Mouse (Mus musculus) lung, embryonic 15.5 days (tissue): ENCODE data around the gene Pmepa1. TPM values are rescaled to one million over a fixed set of nuclear protein-coding genes. Genes with fewer than 3 reads are reported as not detected.

ENCODE experiments used
- ATAC-seq: fragments of 200-750 bp; cut with Nextera tagmentation; 2 replicates; pipeline ENCODE4 v1.8.0; 2017; ENCODE audit warnings: moderate number of reproducible peaks, borderline replicate concordance; ENCODE audit not compliant: low FRiP score, low TSS enrichment; ENCODE audit errors: extremely low read depth
- H3K27ac ChIP-seq: fragments of 300-500 bp; sonication (generic); 2 replicates; pipeline ENCODE4 v1.5.1; 2015; ENCODE audit warnings: moderate library complexity, mild to moderate bottlenecking, inconsistent platforms
- H3K27me3 ChIP-seq: fragments of 300-500 bp; sonication (generic); 2 replicates; pipeline ENCODE4 v1.6.1; 2015; ENCODE audit warnings: inconsistent platforms
- H3K36me3 ChIP-seq: fragments of 300-500 bp; sonication (generic); 2 replicates; pipeline ENCODE4 v1.6.1; 2015; ENCODE audit warnings: inconsistent platforms
- H3K4me1 ChIP-seq: fragments of 300-500 bp; sonication (generic); 2 replicates; pipeline ENCODE4 v1.6.1; 2015; ENCODE audit warnings: inconsistent platforms
- H3K4me2 ChIP-seq: fragments of 300-500 bp; sonication (generic); 2 replicates; pipeline ENCODE4 v1.6.1; 2015; ENCODE audit warnings: inconsistent platforms, mild to moderate bottlenecking, moderate library complexity
- H3K4me3 ChIP-seq: fragments of 300-500 bp; sonication (generic); 2 replicates; pipeline ENCODE4 v1.5.1; 2015; ENCODE audit warnings: mild to moderate bottlenecking, inconsistent platforms
- H3K9ac ChIP-seq: fragments of 300-500 bp; sonication (generic); 2 replicates; pipeline ENCODE4 v1.6.1; 2015; ENCODE audit warnings: inconsistent platforms
- H3K9me3 ChIP-seq: fragments of 300-500 bp; sonication (generic); 2 replicates; pipeline ENCODE4 v1.6.1; 2016; ENCODE audit warnings: inconsistent platforms
- WGBS: fragments of 180-500 bp; shearing (Covaris S2); methylation state at CpG from one replicate; pipeline ENCODE4 v1.1.7; 2015; 5-methylcytosine and 5-hydroxymethylcytosine counted together
- polyA plus RNA-seq: library from polyadenylated mRNA; unstranded; fragments of >200 nt; fragmentation: Nextera tagmentation; extraction: Ambion mirVana; gene quantifications from 2 replicates; pipeline ENCODE4 v1.2.1, GENCODE M21; 2015

Gene Pmepa1
- polyA plus RNA-seq, 1 experiment from 2014 or later = 7.7 TPM

DNA sequence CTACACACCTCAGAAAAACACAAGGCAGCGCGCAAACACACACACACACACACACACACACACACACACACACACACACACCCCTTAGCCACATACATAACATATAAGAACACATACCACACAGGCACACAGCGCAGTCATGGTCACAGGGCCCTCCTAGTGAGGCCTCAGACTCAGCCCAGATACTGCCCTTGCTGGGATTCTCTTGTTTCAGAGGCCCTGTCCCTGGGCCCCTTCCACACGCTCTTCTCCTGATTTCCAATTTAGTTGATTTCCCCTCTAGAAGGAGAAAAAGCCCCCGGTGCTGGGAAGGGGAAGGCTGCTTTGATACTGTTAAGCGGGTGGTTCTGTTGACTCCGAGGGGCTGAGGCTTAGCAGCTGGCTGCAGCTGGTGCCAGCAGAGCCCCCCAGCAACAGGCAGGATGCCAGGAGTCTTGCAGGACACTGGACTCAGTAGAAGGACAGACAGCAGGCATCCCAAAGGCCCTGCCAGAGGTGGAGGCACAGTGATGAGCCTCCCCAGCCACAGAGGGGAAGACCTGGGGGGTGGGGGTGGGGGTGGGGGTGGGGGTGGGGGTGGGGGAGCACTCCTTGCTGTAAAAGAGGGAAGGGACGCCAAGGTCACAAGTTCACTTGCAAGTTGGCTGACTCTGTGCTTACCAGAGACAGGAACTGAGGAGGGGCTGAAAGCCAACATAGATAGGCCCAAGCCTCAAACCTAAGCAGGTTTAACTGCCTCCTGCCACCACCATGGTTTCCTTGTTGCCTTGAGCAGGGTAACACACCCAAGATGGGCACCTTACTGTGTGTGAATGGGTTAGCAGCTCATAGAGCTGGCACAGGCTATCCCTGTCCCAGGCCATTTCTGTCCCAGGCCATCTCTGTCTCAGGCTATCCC is 40.6 kb downstream of the Pmepa1 start:
- WGBS = 60% methylated on average over 8 of the region's 8 CpGs
- Histone ChIP-seq H3K27me3 (no peaks in the 10 kb centered on the region), H3K36me3 (peaks cover 15% of the 10 kb centered on the region), H3K27ac (peak overlapping the region; percentile 76), H3K4me3 (no peak overlapping the region), H3K9me3 (no peaks in the 10 kb centered on the region), H3K4me2 (no peak overlapping the region; the same call in 1 of the 2 replicates), H3K4me1 (peaks cover 58% of the 10 kb centered on the region), H3K9ac (no peak overlapping the region)
- peak; percentile 78 for ATAC-seq

DNA sequence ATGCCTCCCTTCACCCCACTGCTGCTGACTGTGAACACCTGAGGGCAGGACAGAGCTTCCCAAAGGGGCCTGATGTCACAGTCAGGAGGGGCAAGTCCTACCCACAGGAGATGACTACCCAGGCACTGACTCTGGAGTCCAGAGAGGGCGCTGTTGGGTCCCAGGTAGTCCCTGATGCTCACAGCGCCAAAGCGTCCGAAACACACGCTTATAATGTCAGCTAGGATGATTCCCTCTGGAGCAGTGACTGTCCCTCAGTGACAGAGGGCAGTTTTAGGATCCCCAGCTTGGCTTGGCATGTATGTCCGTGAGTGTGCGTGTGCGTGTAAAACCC is 43.6 kb downstream of the Pmepa1 start:
- Histone ChIP-seq H3K27me3 (no peaks in the 10 kb centered on the region), H3K36me3 (peaks cover 29% of the 10 kb centered on the region), H3K27ac (no peak overlapping the region), H3K4me3 (no peak overlapping the region), H3K9ac (no peak overlapping the region), H3K4me1 (peaks cover 63% of the 10 kb centered on the region), H3K9me3 (no peaks in the 10 kb centered on the region), H3K4me2 (no peak overlapping the region)
- no peak for ATAC-seq
- 84% methylated on average over 8 of the region's 8 CpGs for WGBS

DNA sequence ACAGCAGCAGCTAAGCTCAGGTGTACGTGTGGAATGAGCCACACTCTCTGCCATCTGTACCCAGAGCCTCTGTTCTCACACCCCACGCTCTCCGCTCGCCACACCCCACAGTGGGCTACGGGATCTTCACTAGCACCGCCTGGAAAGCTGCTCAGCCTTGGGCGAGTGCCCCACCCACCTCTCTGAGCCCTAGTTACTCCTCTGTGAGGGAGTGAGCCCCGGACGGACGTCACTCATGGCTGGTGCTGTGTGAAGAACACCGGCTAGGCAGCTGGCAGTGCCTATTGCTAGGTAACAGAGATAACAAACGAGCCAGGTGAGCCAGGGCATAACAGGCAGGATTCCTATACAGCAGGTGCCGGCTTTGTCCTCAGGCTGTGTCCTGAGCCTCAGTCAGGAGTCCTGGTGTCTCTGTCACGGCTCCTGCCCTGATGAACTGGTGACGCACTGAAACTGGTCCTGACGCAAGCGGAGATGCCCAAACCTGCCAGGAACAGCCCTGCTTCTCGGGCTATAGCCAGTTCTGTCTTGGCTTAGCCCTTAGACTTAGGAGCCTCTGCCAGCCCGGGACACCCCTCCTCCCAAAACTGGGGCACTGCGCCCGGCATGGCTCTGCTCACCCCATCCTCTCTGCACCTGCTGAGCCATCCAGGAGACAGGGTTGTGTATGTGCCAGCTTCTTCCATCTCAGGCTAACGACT is 44.1 kb downstream of the Pmepa1 start:
- no peak overlapping the region for H3K4me2 ChIP-seq
- no peaks in the 10 kb centered on the region for H3K27me3 ChIP-seq
- H3K9ac ChIP-seq = no peak overlapping the region
- H3K4me1 ChIP-seq = peaks cover 59% of the 10 kb centered on the region
- H3K4me3 ChIP-seq = no peak overlapping the region
- WGBS = 76% methylated on average over 22 of the region's 22 CpGs
- no peak overlapping the region for H3K27ac ChIP-seq
- no peaks in the 10 kb centered on the region for H3K9me3 ChIP-seq
- ATAC-seq = no peak
- peaks cover 30% of the 10 kb centered on the region for H3K36me3 ChIP-seq

DNA sequence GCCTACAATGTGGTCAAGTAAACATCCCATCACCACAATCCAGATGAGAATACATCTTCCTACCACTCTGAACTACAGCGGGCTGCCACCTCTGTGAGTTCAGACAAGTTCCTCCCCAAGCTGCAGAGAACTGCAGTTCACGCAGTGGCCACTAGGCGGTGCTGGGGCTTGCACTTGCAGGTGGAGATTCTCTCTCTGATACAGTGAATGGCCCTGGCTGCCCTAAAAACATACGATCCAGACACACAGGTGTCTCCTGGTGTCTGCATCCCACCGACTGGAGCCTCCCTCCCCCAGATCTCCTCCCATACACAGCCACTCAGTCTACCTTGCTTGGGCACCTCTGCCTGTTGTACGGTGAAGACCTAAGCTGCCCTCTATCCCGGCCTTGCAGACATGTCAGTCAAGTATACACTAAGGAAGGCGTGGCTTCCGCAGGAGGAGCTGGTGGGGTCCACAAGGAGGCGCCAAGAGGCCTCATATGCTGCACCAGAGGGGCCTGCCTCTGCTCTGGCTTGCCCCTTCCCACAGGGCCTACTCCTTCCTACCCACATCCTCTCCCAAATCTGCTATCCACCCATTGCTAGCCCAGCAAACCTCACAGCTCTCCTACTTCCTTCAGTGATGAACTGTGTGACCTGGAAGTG is 46.6 kb downstream of the Pmepa1 start:
- H3K4me1 ChIP-seq = peaks cover 41% of the 10 kb centered on the region
- H3K4me2 ChIP-seq = peak overlapping the region; percentile 39; the same call in 1 of the 2 replicates
- H3K4me3 ChIP-seq = no peak overlapping the region
- H3K27me3 ChIP-seq = no peaks in the 10 kb centered on the region
- peak overlapping the region; percentile 44; the same call in 1 of the 2 replicates for H3K27ac ChIP-seq
- peaks cover 35% of the 10 kb centered on the region for H3K36me3 ChIP-seq
- no peaks in the 10 kb centered on the region for H3K9me3 ChIP-seq
- peak; percentile 59 for ATAC-seq
- 7% methylated on average over 10 of the region's 10 CpGs for WGBS
- H3K9ac ChIP-seq = no peak overlapping the region

DNA sequence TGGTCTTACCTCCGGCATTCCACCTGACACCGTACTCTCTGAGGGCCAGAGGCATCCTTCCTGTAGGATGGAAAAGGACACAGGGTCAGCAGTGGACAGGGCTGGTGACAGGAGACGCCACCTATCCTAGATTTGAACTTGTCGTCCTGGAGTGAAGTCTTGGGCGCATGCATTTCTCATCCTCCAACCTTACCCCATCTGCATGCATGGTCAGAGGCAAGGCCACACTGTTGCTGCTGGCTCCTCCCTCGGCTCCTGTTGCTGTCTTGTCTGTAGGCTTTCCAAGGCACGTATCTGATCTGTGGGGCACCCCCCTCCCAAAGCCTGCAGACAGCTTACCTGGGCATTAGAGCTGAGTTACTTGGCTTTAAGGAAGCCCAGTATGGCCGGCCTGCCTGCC is 47.8 kb downstream of the Pmepa1 start:
- Histone ChIP-seq H3K4me1 (peaks cover 36% of the 10 kb centered on the region), H3K27ac (0 out of 2 replicates have a peak overlapping the region, but pooled peaks have one; percentile 3), H3K4me2 (no peak overlapping the region), H3K36me3 (peaks cover 35% of the 10 kb centered on the region), H3K4me3 (no peak overlapping the region), H3K9ac (no peak overlapping the region), H3K27me3 (no peaks in the 10 kb centered on the region), H3K9me3 (no peaks in the 10 kb centered on the region)
- 86% methylated on average over 8 of the region's 8 CpGs for WGBS
- ATAC-seq = no peak

DNA sequence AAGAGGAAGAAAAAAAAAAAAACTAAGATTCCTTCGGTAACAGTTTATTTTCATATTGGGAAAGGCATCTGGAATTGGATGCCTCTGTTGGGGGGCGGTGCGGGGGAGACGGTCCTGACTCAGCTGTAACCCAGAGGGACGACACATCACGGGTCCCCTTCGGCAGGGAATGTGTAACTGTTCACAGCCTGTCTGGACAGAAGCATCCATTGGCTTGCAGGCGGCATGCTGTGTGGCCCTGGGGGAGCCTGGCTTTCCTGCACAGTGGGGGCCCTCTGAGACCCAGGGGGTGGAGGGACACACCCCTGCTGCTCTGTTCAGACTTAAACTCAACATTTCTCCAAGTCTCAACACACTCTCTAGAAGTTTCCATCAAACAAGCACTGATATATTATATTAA is 49.5 kb downstream of the Pmepa1 start:
- Histone ChIP-seq H3K4me2 (no peak overlapping the region), H3K27me3 (no peaks in the 10 kb centered on the region), H3K9ac (no peak overlapping the region), H3K36me3 (peaks cover 26% of the 10 kb centered on the region; the same call in 1 of the 2 replicates), H3K27ac (no peak overlapping the region), H3K4me1 (peaks cover 28% of the 10 kb centered on the region), H3K4me3 (no peak overlapping the region), H3K9me3 (no peaks in the 10 kb centered on the region)
- no peak for ATAC-seq
- WGBS = 86% methylated on average over 8 of the region's 8 CpGs

DNA sequence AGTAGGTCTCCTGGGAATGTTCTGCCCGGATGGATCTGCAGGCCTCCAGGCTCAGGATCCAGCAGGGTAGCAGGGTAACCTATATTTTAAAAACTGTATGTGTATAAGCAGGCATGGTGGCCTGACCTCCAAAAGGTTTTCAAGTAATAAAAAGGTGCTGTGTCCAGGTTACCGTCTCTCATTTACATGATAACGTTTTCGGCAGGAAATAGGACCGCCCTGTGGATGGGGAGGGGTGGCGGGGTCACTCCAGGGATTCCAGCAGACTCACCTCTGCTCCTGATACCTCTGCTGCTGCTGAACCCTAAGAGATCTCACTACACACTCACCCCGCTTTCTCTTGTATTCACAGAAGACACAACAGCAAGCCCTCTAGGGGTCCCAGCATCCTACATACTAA is 50.4 kb downstream of the Pmepa1 start:
- no peak overlapping the region for H3K4me3 ChIP-seq
- H3K9ac ChIP-seq = no peak overlapping the region
- peaks cover 28% of the 10 kb centered on the region for H3K4me1 ChIP-seq
- H3K27me3 ChIP-seq = no peaks in the 10 kb centered on the region
- H3K27ac ChIP-seq = no peak overlapping the region
- 77% methylated on average over 7 of the region's 7 CpGs for WGBS
- ATAC-seq = no peak
- H3K36me3 ChIP-seq = peaks cover 20% of the 10 kb centered on the region; the same call in 1 of the 2 replicates
- no peak overlapping the region for H3K4me2 ChIP-seq
- no peaks in the 10 kb centered on the region for H3K9me3 ChIP-seq

DNA sequence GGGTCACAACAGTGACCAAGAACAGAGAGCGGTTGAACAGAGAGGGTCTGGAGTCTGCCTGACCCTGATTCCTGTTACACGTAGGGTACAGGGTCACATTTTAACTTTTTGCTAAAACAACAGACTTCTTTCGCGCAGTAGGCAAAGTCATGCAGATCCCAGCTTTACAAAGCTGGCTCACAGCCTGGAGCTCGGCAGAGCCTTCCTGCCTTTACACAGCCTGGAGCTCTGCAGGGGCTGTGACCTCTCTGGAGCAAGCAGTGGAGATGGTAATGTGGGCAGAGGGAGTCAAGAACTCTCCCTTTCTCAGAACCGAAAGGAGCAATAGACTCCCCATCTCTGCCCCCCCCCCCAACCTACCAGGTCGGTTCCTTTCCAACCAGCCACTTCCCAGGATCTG is 51.5 kb downstream of the Pmepa1 start:
- Histone ChIP-seq H3K4me1 (peaks cover 21% of the 10 kb centered on the region), H3K36me3 (peaks cover 20% of the 10 kb centered on the region; the same call in 1 of the 2 replicates), H3K9me3 (no peaks in the 10 kb centered on the region), H3K4me2 (no peak overlapping the region), H3K27ac (peak overlapping the region; percentile 26), H3K27me3 (no peaks in the 10 kb centered on the region), H3K9ac (no peak overlapping the region), H3K4me3 (no peak overlapping the region)
- WGBS = 48% methylated on average over 7 of the region's 7 CpGs
- ATAC-seq = no peak

DNA sequence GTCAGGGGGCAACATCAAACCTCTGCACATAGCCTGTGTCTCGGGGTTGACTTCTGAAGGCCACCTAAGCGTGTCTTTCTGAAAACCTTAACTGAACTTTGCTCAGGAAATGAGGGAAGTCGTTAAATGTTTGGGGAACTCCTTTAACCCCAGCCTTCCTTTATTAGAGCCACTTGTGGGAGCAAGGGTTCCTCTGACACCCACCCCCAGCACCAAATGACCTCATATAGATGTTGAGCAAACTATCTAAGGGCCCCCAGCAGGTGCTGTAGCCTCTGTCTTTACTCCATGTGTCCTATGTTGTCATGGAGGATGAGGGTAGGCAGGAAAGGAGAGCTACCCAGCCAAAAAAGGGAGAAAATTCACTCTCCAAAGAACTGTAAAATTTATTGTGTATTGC is 52.2 kb downstream of the Pmepa1 start:
- H3K27me3 ChIP-seq = no peaks in the 10 kb centered on the region
- no peak overlapping the region for H3K27ac ChIP-seq
- no peaks in the 10 kb centered on the region for H3K9me3 ChIP-seq
- H3K4me1 ChIP-seq = peaks cover 18% of the 10 kb centered on the region
- H3K4me3 ChIP-seq = no peak overlapping the region
- H3K4me2 ChIP-seq = no peak overlapping the region
- peaks cover 19% of the 10 kb centered on the region; the same call in 1 of the 2 replicates for H3K36me3 ChIP-seq
- ATAC-seq = no peak
- WGBS = 53% methylated on average over 3 of the region's 3 CpGs
- H3K9ac ChIP-seq = no peak overlapping the region

DNA sequence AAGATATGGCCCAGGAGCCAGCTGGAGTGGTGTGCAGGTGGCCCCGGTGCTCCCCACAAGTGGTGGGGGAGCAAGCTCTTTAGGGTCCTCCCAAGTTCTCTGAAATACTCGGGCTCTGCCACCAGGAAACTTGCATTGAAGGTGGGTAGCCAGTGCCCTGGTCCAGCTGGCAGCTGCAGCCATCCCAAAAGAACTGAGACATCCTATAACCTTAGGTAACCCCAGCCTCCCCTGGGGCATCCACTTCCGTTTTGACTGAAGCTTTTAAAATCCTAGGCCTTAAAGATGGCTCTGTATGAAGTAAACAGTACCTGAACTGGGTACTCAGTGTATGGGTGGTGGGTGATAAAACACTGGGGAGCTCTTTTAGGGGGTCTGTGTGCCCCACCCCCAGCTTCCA is 52.8 kb downstream of the Pmepa1 start:
- no peak overlapping the region for H3K4me3 ChIP-seq
- H3K4me1 ChIP-seq = peaks cover 17% of the 10 kb centered on the region
- no peak for ATAC-seq
- H3K36me3 ChIP-seq = peaks cover 14% of the 10 kb centered on the region; the same call in 1 of the 2 replicates
- H3K4me2 ChIP-seq = no peak overlapping the region
- H3K9me3 ChIP-seq = no peaks in the 10 kb centered on the region
- H3K27ac ChIP-seq = no peak overlapping the region
- no peaks in the 10 kb centered on the region for H3K27me3 ChIP-seq
- H3K9ac ChIP-seq = no peak overlapping the region
- 67% methylated on average over 3 of the region's 3 CpGs for WGBS

DNA sequence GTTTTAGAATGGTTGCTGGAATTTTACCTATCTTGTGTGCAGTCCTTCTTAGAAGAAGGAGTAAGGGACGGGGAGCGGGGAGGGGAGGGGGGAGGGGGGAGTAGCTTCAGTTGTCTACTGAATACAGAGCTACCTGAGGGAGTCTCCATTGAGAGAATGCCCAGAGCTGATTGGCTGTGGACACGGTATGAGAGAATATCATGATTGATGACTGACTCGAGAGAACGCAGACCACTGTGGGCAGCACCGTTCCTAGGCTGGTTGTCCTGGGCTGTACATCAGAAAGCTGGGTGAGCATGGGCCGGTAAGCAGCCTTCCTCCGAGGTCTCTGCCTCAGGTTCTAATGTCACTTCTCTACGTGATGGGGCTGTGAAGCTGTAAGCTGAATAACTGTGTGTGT is 55.6 kb downstream of the Pmepa1 start:
- Histone ChIP-seq H3K9ac (no peak overlapping the region), H3K4me1 (peaks cover 9% of the 10 kb centered on the region; the same call in 1 of the 2 replicates), H3K27me3 (no peaks in the 10 kb centered on the region), H3K27ac (no peak overlapping the region), H3K36me3 (peaks cover 3% of the 10 kb centered on the region; the same call in 1 of the 2 replicates), H3K4me2 (no peak overlapping the region), H3K4me3 (no peak overlapping the region), H3K9me3 (no peaks in the 10 kb centered on the region)
- ATAC-seq = no peak
- 84% methylated on average over 9 of the region's 9 CpGs for WGBS
